Mouse (Mus musculus) layer of hippocampus, adult 2 months (tissue): ENCODE measurements at regions not wholly inside any gene's neighbourhood (a gene's known extent, or its start where the extent isn't known, plus 50 kb on each side); places are given as distances from the start of the nearest gene placed in this dataset.

Source experiments
- DNase-seq, 2 experiments: peaks; one replicate each; pipeline ENCODE4 v3.0.0; 2022; ENCODE audit warnings: low spot score in 2 of 2
- H3K27ac ChIP-seq: fragments of 200-600 bp; 2 replicates; pipeline ENCODE4 v1.8.1; 2022
- H3K4me3 ChIP-seq: fragments of 200-600 bp; 2 replicates; pipeline ENCODE4 v1.8.1; 2022; ENCODE audit warnings: mild to moderate bottlenecking
- CTCF ChIP-seq: fragments of 200-600 bp; conservative IDR thresholded peaks from 2 replicates; pipeline ENCODE4 v1.8.1; 2022; ENCODE audit warnings: antibody characterized with exemption, mild to moderate bottlenecking, moderate library complexity

- H3K4me3 ChIP-seq = no peak overlapping the region
- no peak for DNase-seq
- peak overlapping the region; percentile 85; the same call in 1 of the 2 replicates for H3K27ac ChIP-seq
- no peak for TF ChIP-seq CTCF
Observed at GRCm38 (mm10) chr15:50996296-50996695, 2888.4 kb upstream of the Gm7489 start.

GRCm38 (mm10) chr15:50997209-50997763, 2887.4 kb upstream of the Gm7489 start:
- peak overlapping the region; percentile 23 for H3K4me3 ChIP-seq
- DNase-seq = peak; percentile 60 to 65
- no peak for TF ChIP-seq CTCF
- H3K27ac ChIP-seq = peak overlapping the region; percentile 85

- H3K4me3 ChIP-seq = no peak overlapping the region
- no peak overlapping the region for H3K27ac ChIP-seq
- TF ChIP-seq CTCF = no peak
- no peak for DNase-seq
Observed at GRCm38 (mm10) chr15:51038968-51039367, 2845.7 kb upstream of the Gm7489 start.

GRCm38 (mm10) chr15:51070538-51070937, 2814.2 kb upstream of the Gm7489 start:
- H3K27ac ChIP-seq = no peak overlapping the region
- peak overlapping the region; percentile 38 for H3K4me3 ChIP-seq
- DNase-seq = no peak
- no peak for TF ChIP-seq CTCF

GRCm38 (mm10) chr15:51071132-51071656, 2813.5 kb upstream of the Gm7489 start:
- peak in 1 of 2 experiments; percentile 12 for DNase-seq
- Histone ChIP-seq H3K4me3 (peak overlapping the region; percentile 38), H3K27ac (no peak overlapping the region)
- no peak for TF ChIP-seq CTCF

DNA sequence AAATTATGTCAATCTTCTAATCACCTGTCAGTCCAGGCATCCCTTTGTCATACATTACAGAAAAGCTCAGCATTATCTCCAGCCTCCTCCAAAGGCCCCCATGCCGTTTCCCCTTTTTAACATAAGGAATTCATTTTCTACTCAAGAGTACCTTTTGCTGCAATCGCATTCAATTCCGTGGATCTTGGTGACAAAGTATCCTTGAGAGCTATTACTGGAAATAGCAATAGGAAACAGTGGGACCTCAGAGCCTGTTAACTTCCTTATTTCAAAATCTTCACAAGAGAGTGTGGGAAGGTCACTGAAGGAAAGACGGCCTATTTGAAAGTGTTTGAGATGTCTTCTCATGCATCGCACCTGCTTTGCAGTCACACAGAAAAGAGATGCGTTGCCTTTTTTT, 2811.0 kb upstream of the Gm7489 start:
- Histone ChIP-seq H3K4me3 (no peak overlapping the region), H3K27ac (no peak overlapping the region)
- no peak for TF ChIP-seq CTCF
- DNase-seq = no peak

GRCm38 (mm10) chr15:51074196-51074595, 2810.5 kb upstream of the Gm7489 start:
- TF ChIP-seq CTCF = no peak
- Histone ChIP-seq H3K27ac (no peak overlapping the region), H3K4me3 (no peak overlapping the region)
- no peak for DNase-seq

DNA sequence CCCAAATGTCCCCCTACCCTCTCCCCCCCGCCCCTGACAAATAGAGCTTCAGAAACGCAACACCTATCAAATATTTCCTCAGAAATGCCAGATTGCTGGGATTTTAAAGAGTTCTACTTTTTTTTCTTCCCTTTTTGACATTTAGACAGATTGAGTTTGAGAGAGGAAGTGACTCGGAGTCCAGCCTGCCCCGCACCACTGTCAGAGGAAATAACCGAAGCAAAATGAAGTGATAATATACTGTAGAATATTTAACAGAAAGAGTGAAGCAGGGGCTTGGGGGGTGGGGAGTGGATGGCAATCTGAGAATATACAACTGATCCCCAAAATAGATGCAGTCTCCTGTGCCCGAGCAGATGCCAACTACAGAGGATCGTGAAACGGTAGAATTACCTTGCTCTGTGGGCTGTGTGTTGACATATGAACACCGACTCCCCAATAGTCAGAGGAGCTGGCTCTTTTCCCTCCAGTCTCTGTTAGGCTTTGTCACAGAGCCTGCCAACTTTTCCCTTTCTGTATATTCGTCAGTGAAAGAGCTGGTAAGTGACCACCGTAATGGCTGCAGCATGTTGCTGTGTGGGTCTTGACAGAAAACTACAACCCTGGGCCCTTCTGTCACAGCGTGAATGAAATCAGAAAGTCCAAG, 2800.9 kb upstream of the Gm7489 start:
- Histone ChIP-seq H3K4me3 (peak overlapping the region; percentile 23), H3K27ac (peak overlapping the region; percentile 57)
- no peak for TF ChIP-seq CTCF
- DNase-seq = no peak

DNA sequence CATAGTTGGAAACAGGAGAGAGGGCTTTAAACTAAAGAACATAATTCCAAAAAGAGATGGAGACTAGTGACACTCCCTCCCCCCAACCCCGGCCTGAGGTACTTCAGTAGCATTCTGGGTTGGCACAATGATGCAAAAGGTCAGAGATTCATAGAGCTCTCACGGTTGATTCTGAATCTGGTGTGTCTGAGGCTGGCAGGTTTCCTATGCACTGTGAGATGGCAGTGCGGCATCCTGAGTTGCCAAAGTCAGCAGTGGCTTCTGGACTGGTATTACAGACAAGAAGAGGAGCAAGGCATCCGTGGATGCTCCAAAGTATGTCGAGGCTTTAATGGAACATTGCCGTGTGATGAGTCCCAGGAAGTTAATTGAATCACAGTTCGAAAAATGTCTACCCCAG, 2791.8 kb upstream of the Gm7489 start:
- TF ChIP-seq CTCF = no peak
- Histone ChIP-seq H3K4me3 (no peak overlapping the region), H3K27ac (no peak overlapping the region)
- no peak for DNase-seq

DNA sequence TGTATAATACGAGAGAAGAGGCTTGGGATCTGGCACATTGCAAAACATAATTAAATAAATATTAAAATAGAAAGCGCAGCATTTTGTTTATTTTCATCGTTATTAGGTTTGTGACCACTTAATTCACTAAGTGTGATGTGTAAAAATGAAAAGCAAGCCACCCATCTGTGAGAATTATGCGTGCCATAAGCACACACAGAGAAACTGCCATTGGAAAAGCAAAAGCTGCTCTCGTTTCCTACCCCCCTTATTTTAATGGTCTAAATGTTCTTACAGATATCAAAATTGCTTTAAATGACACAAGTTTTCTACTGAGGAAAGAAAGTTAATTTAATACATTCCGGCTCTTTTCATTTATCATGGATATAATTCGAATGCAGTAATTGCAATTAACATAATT, 2780.8 kb upstream of the Gm7489 start:
- H3K4me3 ChIP-seq = peak overlapping the region; percentile 29
- H3K27ac ChIP-seq = 0 out of 2 replicates have a peak overlapping the region, but pooled peaks have one; percentile 6
- DNase-seq = no peak
- no peak for TF ChIP-seq CTCF

DNA sequence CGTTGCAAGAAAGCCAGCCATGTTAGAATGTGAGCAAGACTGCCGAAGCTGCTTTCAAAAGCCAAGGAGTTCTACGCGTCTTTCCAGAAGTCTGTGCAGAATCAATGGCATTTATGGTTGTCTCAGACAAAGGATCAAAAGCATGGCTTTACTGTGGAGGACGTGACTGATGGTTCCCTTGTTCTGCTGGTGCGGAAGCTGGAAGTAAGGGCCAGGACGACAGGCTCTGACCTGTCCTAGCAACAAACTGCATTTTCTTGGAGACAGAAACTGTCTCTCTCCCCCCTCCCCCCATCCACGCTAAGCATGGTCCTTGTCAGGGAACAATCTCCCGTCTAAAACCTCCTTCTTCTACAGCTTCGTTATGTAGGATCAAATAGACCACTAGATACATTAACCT, 2780.3 kb upstream of the Gm7489 start:
- TF ChIP-seq CTCF = no peak
- 0 out of 2 replicates have a peak overlapping the region, but pooled peaks have one; percentile 6 for H3K27ac ChIP-seq
- no peak for DNase-seq
- H3K4me3 ChIP-seq = peak overlapping the region; percentile 29

GRCm38 (mm10) chr15:51104796-51105195, 2779.9 kb upstream of the Gm7489 start:
- DNase-seq = no peak
- no peak overlapping the region for H3K4me3 ChIP-seq
- 0 out of 2 replicates have a peak overlapping the region, but pooled peaks have one; percentile 6 for H3K27ac ChIP-seq
- TF ChIP-seq CTCF = no peak

DNA sequence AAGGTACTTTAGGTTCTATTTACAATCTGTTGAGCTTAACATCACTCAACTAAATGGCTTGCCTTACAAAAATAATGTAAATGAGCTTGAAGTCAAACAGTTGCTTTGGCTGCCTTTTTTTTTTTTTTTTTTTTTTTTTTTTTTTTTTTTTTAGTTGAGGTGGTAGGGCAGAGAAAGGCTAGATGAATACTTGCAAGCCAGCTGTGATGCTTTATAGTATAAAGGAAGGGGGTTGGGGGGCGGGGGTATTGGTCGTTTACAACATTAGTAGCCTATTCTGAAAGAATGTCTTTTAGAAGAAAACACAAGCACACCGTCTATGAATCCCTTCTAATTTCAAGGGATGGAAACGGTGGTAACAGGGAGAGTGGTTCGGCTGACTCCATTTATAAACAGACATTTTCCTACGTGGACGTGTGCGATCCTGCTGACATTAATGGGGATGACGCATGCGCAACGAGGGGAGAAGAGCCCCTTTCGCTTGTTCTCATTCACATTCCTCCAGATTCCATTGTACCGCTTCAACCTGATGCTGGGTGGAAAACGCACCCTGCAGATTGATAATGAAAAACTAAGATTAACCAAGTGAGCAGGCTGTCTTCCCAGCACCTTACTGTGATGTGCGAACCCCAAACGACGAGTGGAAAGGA, 2779.2 kb upstream of the Gm7489 start:
- no peak overlapping the region for H3K27ac ChIP-seq
- TF ChIP-seq CTCF = no peak
- H3K4me3 ChIP-seq = no peak overlapping the region
- no peak for DNase-seq
